Mouse (Mus musculus): ENCODE results near the gene Cst11. TPM values are rescaled to one million over a fixed set of nuclear protein-coding genes. Genes with fewer than 3 reads are reported as not detected.

The Cst11 gene
- total and polyA plus RNA-seq, 3 experiments: not detected

- dilution Hi-C loops (cut with MboI; ENCODE audit: extremely low pct_ligation_motif_present, extremely low pct_unique_long_range_greater_than_20kb, low sequenced_read_pairs): no loop called here
- H3K4me1 ChIP-seq (ENCODE audit: control insufficient read depth in 1 of 2, insufficient read depth in 2 of 2): peaks cover 2 to 3% of the 10 kb centered on the region in 2 experiments; a peak in 2 of 4 replicates
- H3K27ac ChIP-seq (ENCODE audit: insufficient read depth, low read depth): no peak within 1 kb of the TSS
- H3K4me3 ChIP-seq (replicated peaks in 1 of 3; ENCODE audit: low read depth in 2 of 3, low read length in 2 of 3, poor library complexity in 1 of 3): no peak within 1 kb of the TSS
- H3K9me3 ChIP-seq (replicated peaks; ENCODE audit: low read length): no peaks in the 10 kb centered on the region
- in situ Hi-C loops (cut with MboI; ENCODE audit: low pct_ligation_motif_present, low pct_unique_long_range_greater_than_20kb, low sequenced_read_pairs): no loop called here
- no peak for DNase-seq (ENCODE audit: extremely low read depth)
- peaks cover 13% of the 10 kb centered on the region for H3K27me3 ChIP-seq (replicated peaks)
- H3K9ac ChIP-seq (ENCODE audit: insufficient read depth, low read depth): no peak within 1 kb of the TSS
- no peak for TF ChIP-seq SMC3 (IDR thresholded peaks at IDR 0.05; ENCODE audit: low read depth, low read length)
- no peaks in the 10 kb centered on the region for H3K79me2 ChIP-seq (replicated peaks; ENCODE audit: control insufficient read depth, extremely low read depth, insufficient read depth, poor library complexity, severe bottlenecking)
- H3K4me2 ChIP-seq (ENCODE audit: insufficient read depth, low read depth, poor library complexity, severe bottlenecking): no peak within 1 kb of the TSS
- H3K36me3 ChIP-seq (replicated peaks in 1 of 2; ENCODE audit: control insufficient read depth in 1 of 2, insufficient read depth in 1 of 2, low read length in 1 of 2): no peaks in the 10 kb centered on the region
Measured at GRCm38 (mm10) chr2:148750058-148750457, 21.2 kb downstream of the Cst11 start, which contains the start of gene Cstl1. TSS of gene Cstl1 (plus strand) at chr2:148750358.

DNA sequence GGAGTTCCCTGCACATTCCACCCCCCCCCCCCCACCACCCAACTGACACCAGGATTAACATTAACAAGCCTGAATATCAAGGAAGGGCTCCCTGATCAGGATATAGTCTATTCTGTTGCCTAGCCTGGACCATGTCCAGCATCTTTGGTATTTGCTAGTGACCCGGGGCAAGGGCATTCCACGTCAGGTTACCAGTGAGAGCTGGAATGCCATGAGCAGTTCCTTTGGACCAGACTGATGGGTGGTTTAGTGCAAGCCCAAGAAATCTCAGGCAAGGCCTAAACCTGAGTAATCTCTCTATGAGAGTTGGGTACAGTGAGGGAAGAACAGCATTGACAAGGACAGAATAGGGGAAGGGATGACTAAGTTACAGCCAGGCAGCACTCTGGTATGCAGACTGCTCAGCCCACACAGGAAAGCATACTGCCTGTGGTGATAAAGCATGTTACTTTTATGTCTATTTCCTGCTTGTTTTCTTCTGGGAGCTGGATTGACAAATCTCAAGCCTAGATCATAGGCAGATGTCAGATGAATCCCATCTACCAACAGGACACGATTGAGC, 27.4 kb downstream of the Cst11 start:
- DNase-seq (ENCODE audit: extremely low read depth): no peak
- dilution Hi-C loops (cut with MboI; ENCODE audit: extremely low pct_ligation_motif_present, extremely low pct_unique_long_range_greater_than_20kb, low sequenced_read_pairs): no loop called here
- Histone ChIP-seq H3K27me3 (replicated peaks) (peaks cover 16% of the 10 kb centered on the region), H3K79me2 (replicated peaks; ENCODE audit: control insufficient read depth, extremely low read depth, insufficient read depth, poor library complexity, severe bottlenecking) (no peaks in the 10 kb centered on the region), H3K4me1 (ENCODE audit: control insufficient read depth in 1 of 2, insufficient read depth in 2 of 2) (no peaks in the 10 kb centered on the region), H3K9me3 (replicated peaks; ENCODE audit: low read length) (peaks cover 8% of the 10 kb centered on the region), H3K27ac (ENCODE audit: insufficient read depth, low read depth) (no peak overlapping the region), H3K9ac (ENCODE audit: insufficient read depth, low read depth) (no peak overlapping the region), H3K4me3 (replicated peaks in 1 of 3; ENCODE audit: low read depth in 2 of 3, low read length in 2 of 3, poor library complexity in 1 of 3) (no peak overlapping the region), H3K4me2 (ENCODE audit: insufficient read depth, low read depth, poor library complexity, severe bottlenecking) (no peak overlapping the region), H3K36me3 (replicated peaks in 1 of 2; ENCODE audit: control insufficient read depth in 1 of 2, insufficient read depth in 1 of 2, low read length in 1 of 2) (no peaks in the 10 kb centered on the region)
- TF ChIP-seq ZMIZ1 (IDR thresholded peaks at IDR 0.05; ENCODE audit: low read depth, low read length) (no peak), CHD1 (IDR thresholded peaks at IDR 0.05; ENCODE audit: low read depth, low read length) (no peak), EP300 (IDR thresholded peaks at IDR 0.05; ENCODE audit: low read length) (no peak), UBTF (IDR thresholded peaks at IDR 0.05; ENCODE audit: low read depth, low read length) (no peak), ZKSCAN1 (IDR thresholded peaks at IDR 0.05; ENCODE audit: borderline replicate concordance, low read depth, low read length) (no peak), PAX5 (IDR thresholded peaks at IDR 0.05; ENCODE audit: low read length) (no peak), NELFE (IDR thresholded peaks at IDR 0.05; ENCODE audit: low read depth, low read length) (no peak), GABPA (IDR thresholded peaks at IDR 0.05; ENCODE audit: insufficient replicate concordance, low read depth, low read length) (no peak), NRF1 (IDR thresholded peaks at IDR 0.05; ENCODE audit: low read depth, low read length) (no peak), ETS1 (conservative IDR thresholded peaks at IDR 0.05; ENCODE audit: low read depth, low read length) (no peak)
- in situ Hi-C loops (cut with MboI; ENCODE audit: low pct_ligation_motif_present, low pct_unique_long_range_greater_than_20kb, low sequenced_read_pairs): no loop called here

- no peak for TF ChIP-seq BHLHE40 (IDR thresholded peaks at IDR 0.05; ENCODE audit: low read depth, low read length)
- TF ChIP-seq ETS1 (conservative IDR thresholded peaks at IDR 0.05; ENCODE audit: low read depth, low read length): no peak
- no peak for TF ChIP-seq USF1 (IDR thresholded peaks at IDR 0.05; ENCODE audit: low read depth, low read length)
- TF ChIP-seq MEF2A (IDR thresholded peaks at IDR 0.05; ENCODE audit: borderline replicate concordance, low read depth, low read length): no peak
- no peak for TF ChIP-seq JUN (IDR thresholded peaks at IDR 0.05; ENCODE audit: insufficient read depth, low read depth, low read length)
- TF ChIP-seq MAFK (IDR thresholded peaks at IDR 0.05; ENCODE audit: insufficient replicate concordance, low read length): no peak
- TF ChIP-seq GABPA (IDR thresholded peaks at IDR 0.05; ENCODE audit: insufficient replicate concordance, low read depth, low read length): no peak
- TF ChIP-seq TBP (conservative IDR thresholded peaks at IDR 0.05; ENCODE audit: low read depth, low read length): no peak
- TF ChIP-seq ZKSCAN1 (IDR thresholded peaks at IDR 0.05; ENCODE audit: borderline replicate concordance, low read depth, low read length): no peak
- no peak for TF ChIP-seq PAX5 (IDR thresholded peaks at IDR 0.05; ENCODE audit: low read length)
- no peak for TF ChIP-seq MYC (IDR thresholded peaks at IDR 0.05; ENCODE audit: low read depth, low read length)
- no peak for TF ChIP-seq RAD21 (IDR thresholded peaks at IDR 0.05; ENCODE audit: low read depth, low read length)
- TF ChIP-seq HCFC1 (IDR thresholded peaks at IDR 0.05; ENCODE audit: low read depth, low read length): no peak
- TF ChIP-seq KAT2A (IDR thresholded peaks at IDR 0.05; ENCODE audit: insufficient replicate concordance, low read length): no peak
- TF ChIP-seq E2F4 (IDR thresholded peaks at IDR 0.05; ENCODE audit: insufficient replicate concordance, low read depth, low read length): no peak
- TF ChIP-seq USF2 (conservative IDR thresholded peaks at IDR 0.05; ENCODE audit: low read depth, low read length): no peak
- TF ChIP-seq JUND (conservative IDR thresholded peaks at IDR 0.05; ENCODE audit: low read depth, low read length): no peak
- in situ Hi-C loops (cut with MboI; ENCODE audit: low pct_ligation_motif_present, low pct_unique_long_range_greater_than_20kb, low sequenced_read_pairs) (no loop called here), dilution Hi-C loops (cut with MboI; ENCODE audit: extremely low pct_ligation_motif_present, extremely low pct_unique_long_range_greater_than_20kb, low sequenced_read_pairs) (no loop called here)
- Histone ChIP-seq H3K4me3 (replicated peaks in 1 of 3; ENCODE audit: low read depth in 2 of 3, low read length in 2 of 3, poor library complexity in 1 of 3) (no peak overlapping the region), H3K27ac (ENCODE audit: insufficient read depth, low read depth) (no peak overlapping the region), H3K36me3 (replicated peaks in 1 of 2; ENCODE audit: control insufficient read depth in 1 of 2, insufficient read depth in 1 of 2, low read length in 1 of 2) (no peaks in the 10 kb centered on the region), H3K79me2 (replicated peaks; ENCODE audit: control insufficient read depth, extremely low read depth, insufficient read depth, poor library complexity, severe bottlenecking) (no peaks in the 10 kb centered on the region), H3K4me1 (ENCODE audit: control insufficient read depth in 1 of 2, insufficient read depth in 2 of 2) (no peaks in the 10 kb centered on the region), H3K27me3 (replicated peaks) (peaks cover 14% of the 10 kb centered on the region), H3K9ac (ENCODE audit: insufficient read depth, low read depth) (no peak overlapping the region), H3K4me2 (ENCODE audit: insufficient read depth, low read depth, poor library complexity, severe bottlenecking) (no peak overlapping the region), H3K9me3 (replicated peaks; ENCODE audit: low read length) (peaks cover 8% of the 10 kb centered on the region)
- no peak for DNase-seq (ENCODE audit: extremely low read depth)
Measured at GRCm38 (mm10) chr2:148743001-148743400, 28.3 kb downstream of the Cst11 start.
